Mouse (Mus musculus): ENCODE measurements around the gene Sds.
"Not testable (repeated sequence)": the region's sequence is repeated elsewhere in the genome, so short reads cannot be mapped to it uniquely, and the experiment has no call there.

Sds gene

GRCm38 (mm10) chr5:120493440-120493839 is 17.1 kb downstream of the Sds start:
- no peak for DNase-seq

- DNase-seq: no peak
Observed at GRCm38 (mm10) chr5:120493873-120494395, 17.6 kb downstream of the Sds start.

GRCm38 (mm10) chr5:120495064-120495702 is 18.9 kb downstream of the Sds start:
- no peak for DNase-seq

- DNase-seq: no peak
Observed at GRCm38 (mm10) chr5:120495703-120496226, 19.4 kb downstream of the Sds start.

GRCm38 (mm10) chr5:120497071-120497470 is 20.7 kb downstream of the Sds start:
- DNase-seq: no peak

- DNase-seq: no peak
Observed at GRCm38 (mm10) chr5:120499202-120499601, 22.9 kb downstream of the Sds start.

GRCm38 (mm10) chr5:120500609-120501008 is 24.3 kb downstream of the Sds start:
- DNase-seq: not testable (repeated sequence)

- peak; percentile 1 for DNase-seq
Observed at GRCm38 (mm10) chr5:120502147-120502621, 25.9 kb downstream of the Sds start.

GRCm38 (mm10) chr5:120502675-120503143 is 26.4 kb downstream of the Sds start:
- DNase-seq: no peak

- DNase-seq: peak; percentile 96
Observed at GRCm38 (mm10) chr5:120503144-120503795, 26.9 kb downstream of the Sds start, which contains the start of gene Plbd2. TSS of gene Plbd2 (minus strand) at chr5:120503625.

GRCm38 (mm10) chr5:120505368-120505767 is 29.0 kb downstream of the Sds start:
- peak; percentile 83 for DNase-seq

GRCm38 (mm10) chr5:120505781-120506180 is 29.5 kb downstream of the Sds start:
- no peak for DNase-seq

GRCm38 (mm10) chr5:120506490-120506889 is 30.2 kb downstream of the Sds start:
- no peak for DNase-seq

GRCm38 (mm10) chr5:120507311-120507710 is 31.0 kb downstream of the Sds start:
- no peak for DNase-seq

GRCm38 (mm10) chr5:120510982-120511642 is 34.8 kb downstream of the Sds start, which contains the start of gene Slc8b1:
TSS of gene Slc8b1 (plus strand) at chr5:120511168.
- DNase-seq: peak; percentile 96

GRCm38 (mm10) chr5:120511643-120512220 is 35.4 kb downstream of the Sds start:
- no peak for DNase-seq

- DNase-seq: peak; percentile 6
Observed at GRCm38 (mm10) chr5:120512911-120513555, 36.7 kb downstream of the Sds start.

GRCm38 (mm10) chr5:120514031-120514677 is 37.8 kb downstream of the Sds start:
- peak; percentile 2 for DNase-seq

- no peak for DNase-seq
Observed at GRCm38 (mm10) chr5:120514754-120515153, 38.4 kb downstream of the Sds start.

GRCm38 (mm10) chr5:120515451-120515850 is 39.1 kb downstream of the Sds start:
- DNase-seq: no peak

GRCm38 (mm10) chr5:120516221-120516984 is 40.1 kb downstream of the Sds start:
- no peak for DNase-seq

Measured in liver (tissue).